Mouse (Mus musculus): ENCODE measurements at regions not wholly inside any gene's neighbourhood (a gene's known extent, or its start where the extent isn't known, plus 50 kb on each side); places are given as distances from the start of the nearest gene placed in this dataset. TPM values are rescaled to one million over a fixed set of nuclear protein-coding genes. Genes with fewer than 3 reads are reported as not detected.

DNA sequence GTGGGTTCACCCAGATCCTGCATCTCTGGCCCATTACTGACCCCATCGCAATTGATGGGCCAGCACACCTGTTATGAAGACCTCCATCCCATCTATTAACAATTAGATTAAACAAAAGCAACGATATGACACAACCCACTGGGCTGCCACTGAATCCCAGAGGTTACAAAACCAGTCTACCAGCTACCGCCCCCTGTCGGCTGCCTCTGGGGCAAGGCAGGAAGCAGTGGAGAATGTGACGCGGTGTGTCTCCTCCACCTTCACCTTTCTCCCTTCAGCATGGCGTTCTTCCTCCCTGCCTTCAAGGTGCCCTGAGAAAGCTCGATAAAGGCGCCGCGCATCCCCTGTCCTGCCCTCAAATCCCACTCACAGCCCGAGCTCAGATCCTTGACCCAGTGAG lies 59.3 kb upstream of the Pmfbp1 start:
- no peak for DNase-seq (ENCODE audit: low spot score)
- Histone ChIP-seq H3K4me1 (peaks cover 8% of the 10 kb centered on the region), H3K27ac (replicated peaks) (no peak overlapping the region), H3K27me3 (replicated peaks; ENCODE audit: low read depth, poor library complexity, severe bottlenecking) (no peaks in the 10 kb centered on the region), H3K9me3 (no peaks in the 10 kb centered on the region), H3K36me3 (replicated peaks) (no peaks in the 10 kb centered on the region), H3K4me3 (no peak overlapping the region)
- 92% methylated on average over 12 of the region's 12 CpGs for WGBS

DNA sequence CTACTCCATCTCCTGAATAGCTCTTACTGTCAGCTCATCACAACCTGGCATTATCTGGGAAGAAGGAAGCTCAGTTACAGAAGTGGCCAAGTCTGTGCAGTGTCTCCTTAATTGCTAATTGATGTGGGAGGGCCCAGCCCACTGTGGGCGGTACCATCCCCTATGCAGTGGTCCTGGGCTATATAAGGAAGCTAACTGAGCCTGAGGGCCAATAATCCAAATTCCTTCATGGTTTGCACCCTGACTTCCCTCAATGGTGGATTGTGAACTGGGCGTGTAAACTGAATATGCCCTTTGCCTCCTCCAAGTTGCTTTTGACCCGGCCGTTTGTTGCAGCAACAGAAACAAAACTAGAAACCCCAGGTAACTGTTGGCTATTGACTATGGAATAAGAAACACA lies 57.8 kb upstream of the Pmfbp1 start:
- Histone ChIP-seq H3K27ac (replicated peaks) (no peak overlapping the region), H3K36me3 (replicated peaks) (no peaks in the 10 kb centered on the region), H3K4me1 (peaks cover 8% of the 10 kb centered on the region), H3K9me3 (no peaks in the 10 kb centered on the region), H3K27me3 (replicated peaks; ENCODE audit: low read depth, poor library complexity, severe bottlenecking) (no peaks in the 10 kb centered on the region), H3K4me3 (no peak overlapping the region)
- no peak for DNase-seq (ENCODE audit: low spot score)
- 95% methylated on average over 4 of the region's 4 CpGs for WGBS

DNA sequence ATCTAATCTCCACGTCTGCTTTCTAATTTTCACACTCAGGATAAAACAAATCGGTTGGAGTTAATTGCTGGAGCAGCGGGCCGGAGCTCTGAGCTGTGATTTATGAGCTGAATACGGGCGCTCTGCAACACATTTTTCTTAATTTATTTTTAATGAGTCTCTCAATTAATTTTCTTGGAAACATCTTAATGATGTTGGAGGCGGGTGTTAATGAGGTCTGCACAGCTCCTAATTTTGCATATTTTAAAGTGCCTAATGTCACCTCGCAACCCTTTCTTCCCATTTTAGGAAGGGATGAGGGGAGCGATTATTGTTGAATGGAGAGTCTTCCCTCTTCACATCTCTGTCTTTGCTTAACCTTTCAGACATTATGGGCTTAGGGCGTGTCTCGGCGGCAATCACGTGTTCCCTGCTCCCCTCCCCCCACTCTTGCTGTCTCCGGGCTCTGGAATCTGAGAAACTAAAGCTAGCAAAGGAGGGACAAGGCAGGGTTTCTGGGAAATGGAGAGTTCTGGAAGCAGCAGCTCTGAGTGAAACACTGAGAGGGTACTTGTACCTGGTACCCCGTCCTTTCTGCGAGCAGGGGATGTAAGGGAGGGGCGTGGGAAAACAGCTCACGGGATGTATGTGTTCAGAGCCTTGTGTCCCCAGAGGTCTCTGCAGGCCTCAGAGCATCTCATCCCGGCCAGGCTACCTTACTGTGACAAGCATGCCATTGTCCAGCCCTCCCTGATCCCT lies 56.8 kb upstream of the Pmfbp1 start:
- WGBS: 51% methylated on average over 19 of the region's 19 CpGs
- H3K9me3 ChIP-seq: no peaks in the 10 kb centered on the region
- H3K36me3 ChIP-seq (replicated peaks): no peaks in the 10 kb centered on the region
- no peaks in the 10 kb centered on the region for H3K27me3 ChIP-seq (replicated peaks; ENCODE audit: low read depth, poor library complexity, severe bottlenecking)
- peak overlapping the region; percentile 3; the same call in 1 of the 2 replicates for H3K4me3 ChIP-seq
- H3K4me1 ChIP-seq: peaks cover 8% of the 10 kb centered on the region
- H3K27ac ChIP-seq (replicated peaks): peak overlapping the region; percentile 80
- peak; percentile 58 for DNase-seq (ENCODE audit: low spot score)

DNA sequence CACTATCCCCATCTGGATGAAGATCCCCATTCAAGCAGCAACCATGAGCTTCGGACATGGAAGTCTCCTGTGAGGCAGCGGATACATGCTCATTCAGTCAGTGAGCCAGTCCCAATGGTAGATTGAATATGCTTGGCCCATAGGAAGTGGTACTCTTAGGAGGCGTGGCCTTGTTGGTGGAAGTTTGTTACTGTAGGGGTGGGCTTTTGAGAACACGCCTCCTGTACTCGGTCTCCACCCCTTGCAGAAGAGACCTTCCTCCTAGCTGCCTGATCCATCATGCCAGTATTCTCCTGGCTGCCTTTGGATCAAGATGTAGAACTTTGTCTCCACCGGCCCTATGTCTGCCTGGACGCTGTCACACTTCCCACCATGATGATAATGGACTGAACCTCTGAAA lies 55.3 kb upstream of the Pmfbp1 start:
- H3K27me3 ChIP-seq (replicated peaks; ENCODE audit: low read depth, poor library complexity, severe bottlenecking): no peaks in the 10 kb centered on the region
- 95% methylated on average over 7 of the region's 7 CpGs for WGBS
- no peak for DNase-seq (ENCODE audit: low spot score)
- peaks cover 8% of the 10 kb centered on the region for H3K4me1 ChIP-seq
- H3K4me3 ChIP-seq: no peak overlapping the region
- H3K27ac ChIP-seq (replicated peaks): no peak overlapping the region
- no peaks in the 10 kb centered on the region for H3K36me3 ChIP-seq (replicated peaks)
- H3K9me3 ChIP-seq: no peaks in the 10 kb centered on the region

Small RNA genes in the stretch of these regions (microRNA-seq; reads per million reads assigned to microRNA genes)
- not detected for gene Gm23163

Measured in embryonic facial prominence, embryonic 10.5 days (tissue).